Mouse (Mus musculus) liver, adult 2 months (tissue): ENCODE measurements around the gene Gzf1.
A peak's percentile ranks its signal among the peaks of the same experiment; 100 is the strongest.

Experiments used
- CTCF ChIP-seq: fragments of 200-500 bp; IDR thresholded peaks from 2 replicates; pipeline ENCODE4 v1.5.1; 2011; ENCODE audit warnings: low read depth, low read length, control low read depth
- POLR2A ChIP-seq: fragments of 200-500 bp; IDR thresholded peaks from 2 replicates; pipeline ENCODE4 v1.6.1; 2011; ENCODE audit warnings: low read length, control low read depth; ENCODE audit not compliant: insufficient read depth; ENCODE audit errors: extremely low read depth

DNA sequence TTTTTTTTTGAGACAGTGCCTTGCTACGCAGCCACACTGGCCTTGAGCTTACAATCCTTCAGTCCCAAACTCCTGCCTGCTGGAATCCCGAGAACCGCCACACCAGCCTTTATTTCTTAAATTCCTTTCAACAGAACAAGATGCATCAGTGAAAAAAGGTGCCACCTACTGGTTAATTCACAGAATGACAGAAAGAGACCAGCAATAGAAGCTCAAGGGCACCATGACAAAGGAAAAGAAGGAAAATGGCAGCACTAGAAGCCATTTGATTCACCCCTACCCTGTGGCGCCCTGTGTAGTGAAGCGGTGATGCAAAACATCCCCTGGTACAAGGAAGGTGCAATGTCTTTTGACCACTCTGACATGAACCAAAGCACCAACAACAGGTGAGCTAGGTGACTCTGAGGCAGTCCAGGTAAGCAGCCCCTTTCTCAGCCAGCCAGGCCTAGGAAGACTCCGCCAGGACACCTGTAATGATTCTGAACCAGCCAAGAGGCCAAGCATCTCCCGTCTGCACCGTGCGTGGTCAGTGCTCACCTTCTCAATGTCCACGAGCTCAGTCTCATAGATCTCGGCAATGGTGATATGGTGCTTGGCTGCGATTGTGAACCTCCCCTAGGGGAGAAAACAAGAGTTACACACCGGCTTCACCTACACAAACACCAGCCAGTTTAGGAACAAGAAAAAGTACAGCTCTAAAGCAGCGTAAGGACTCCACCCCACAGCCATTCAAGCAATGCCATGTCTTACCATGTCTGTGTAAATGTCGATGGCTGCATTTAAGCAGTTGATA is 25.8 kb downstream of the Gzf1 start:
- TF ChIP-seq CTCF (0 out of 2 replicates have a peak, but pooled peaks have one; percentile 2), POLR2A (no peak)
